Mouse (Mus musculus): ENCODE results near the gene Mylk4. TPM values are rescaled to one million over a fixed set of nuclear protein-coding genes. Genes with fewer than 3 reads are reported as not detected.

Mylk4 gene
- polyA plus RNA-seq (2015; fragmentation: Nextera tagmentation; extraction: Ambion mirVana): 0.08 and 0.16 TPM in 2 replicates

DNA sequence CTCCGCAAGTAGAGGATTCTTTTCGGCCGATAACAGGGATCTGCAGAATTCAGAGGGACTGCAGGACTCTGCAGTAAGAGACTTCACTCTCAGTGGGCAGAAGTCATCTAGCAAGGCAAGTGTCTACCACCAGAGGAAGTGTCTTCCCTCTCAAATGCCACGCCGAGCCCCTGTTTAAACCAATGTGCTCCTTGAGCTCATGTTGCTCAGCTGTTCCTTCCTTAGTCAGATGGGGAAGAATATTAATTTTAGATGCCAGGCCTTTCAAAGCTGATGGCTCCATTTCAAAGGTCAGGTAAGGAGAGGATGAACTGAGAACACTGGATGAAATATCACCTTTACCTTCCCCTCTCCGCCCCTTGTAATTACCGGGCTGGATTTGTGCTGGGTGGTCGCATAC lies at the start of gene Mylk4:
Gene Mylk4, minus strand, starts transcription at position 139 of the 400 bp plus-strand sequence.

DNA sequence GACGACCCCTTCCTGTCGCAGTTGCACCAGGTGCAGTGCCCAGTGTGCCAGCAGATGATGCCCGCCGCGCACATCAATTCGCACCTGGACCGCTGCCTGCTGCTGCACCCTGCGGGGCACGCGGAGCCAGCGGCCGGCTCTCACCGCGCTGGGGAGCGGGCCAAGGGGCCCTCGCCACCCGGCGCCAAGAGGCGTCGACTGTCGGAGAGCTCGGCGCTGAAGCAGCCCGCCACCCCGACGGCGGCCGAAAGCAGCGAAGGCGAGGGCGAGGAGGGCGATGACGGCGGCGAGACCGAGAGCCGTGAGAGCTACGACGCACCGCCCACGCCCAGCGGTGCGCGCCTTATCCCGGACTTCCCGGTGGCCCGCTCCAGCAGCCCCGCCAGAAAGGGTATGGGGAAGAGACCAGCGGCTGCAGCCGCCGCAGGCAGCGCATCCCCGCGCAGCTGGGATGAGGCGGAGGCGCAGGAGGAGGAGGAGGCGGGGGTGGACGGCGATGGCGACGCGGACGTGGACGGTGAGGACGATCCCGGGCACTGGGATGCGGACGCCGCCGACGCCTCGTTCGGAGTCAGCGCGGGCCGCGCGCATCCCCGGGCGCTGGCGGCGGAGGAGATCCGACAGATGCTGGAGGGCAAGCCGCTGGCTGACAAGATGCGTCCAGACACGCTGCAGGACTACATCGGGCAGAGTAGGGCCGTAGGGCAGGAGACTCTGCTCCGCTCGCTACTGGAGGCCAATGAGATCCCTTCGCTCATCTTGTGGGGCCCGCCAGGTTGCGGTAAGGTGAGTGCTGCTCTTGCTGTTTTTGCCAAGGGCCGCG lies 18.7 kb upstream of the Mylk4 start, which contains the start of gene D930007J09Rik:
Gene D930007J09Rik, minus strand, starts transcription at position 591 of the 823 bp plus-strand sequence.

DNA sequence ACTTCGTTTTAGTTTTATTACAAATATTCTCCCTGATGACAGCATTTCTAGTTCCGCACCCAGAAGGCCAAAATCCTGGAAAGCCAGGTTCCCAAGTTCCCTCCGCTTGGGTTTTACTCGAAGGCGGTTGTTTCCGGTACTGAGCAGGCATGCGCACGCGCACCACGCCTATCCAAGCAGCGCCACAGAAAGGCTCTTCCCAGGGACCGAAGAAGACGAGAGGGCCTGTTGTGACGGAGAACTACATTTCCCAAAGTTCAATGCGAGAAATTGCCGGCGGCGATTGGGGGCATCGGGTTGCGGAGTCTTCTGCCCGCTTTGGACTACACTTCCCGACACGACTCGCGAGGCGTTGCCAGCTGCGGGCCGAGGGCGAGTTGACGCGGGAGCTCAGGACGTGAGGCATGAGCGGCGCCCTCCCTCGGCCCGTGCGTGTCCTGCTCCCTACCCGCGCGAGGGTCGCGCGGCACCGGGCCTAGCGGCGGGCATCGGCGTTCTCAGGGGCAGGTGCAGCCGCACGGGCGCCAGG lies 18.0 kb upstream of the Mylk4 start, which contains the start of gene Wrnip1:
Gene Wrnip1, plus strand, starts transcription at position 346 of the 529 bp plus-strand sequence.

Other genes with a start within 250 kb of the Mylk4 start
- gene Wrnip1, start 18.1 kb upstream of the Mylk4 start, polyA plus RNA-seq (2015; fragmentation: Nextera tagmentation; extraction: Ambion mirVana): 25.3 and 37.0 TPM in 2 replicates
- gene D930007J09Rik, start 18.9 kb upstream of the Mylk4 start, polyA plus RNA-seq (2015; fragmentation: Nextera tagmentation; extraction: Ambion mirVana): not detected in 2 replicates
- 32.0 and 46.1 TPM in 2 replicates for gene Serpinb1a, start 67.2 kb upstream of the Mylk4 start, polyA plus RNA-seq (2015; fragmentation: Nextera tagmentation; extraction: Ambion mirVana)
- not detected in 2 replicates for gene Serpinb1c, start 114.3 kb upstream of the Mylk4 start, polyA plus RNA-seq (2015; fragmentation: Nextera tagmentation; extraction: Ambion mirVana)
- gene Serpinb6b, start 181.3 kb upstream of the Mylk4 start, polyA plus RNA-seq (2015; fragmentation: Nextera tagmentation; extraction: Ambion mirVana): 50.7 and 72.7 TPM in 2 replicates
- gene Serpinb9, start 219.3 kb upstream of the Mylk4 start, polyA plus RNA-seq (2015; fragmentation: Nextera tagmentation; extraction: Ambion mirVana): 12.1 and 15.6 TPM in 2 replicates
- 0.13 and 0.47 TPM in 2 replicates for gene Serpinb9b, start 243.5 kb upstream of the Mylk4 start, polyA plus RNA-seq (2015; fragmentation: Nextera tagmentation; extraction: Ambion mirVana)